Mouse (Mus musculus): ENCODE measurements at regions not wholly inside any gene's neighbourhood (a gene's known extent, or its start where the extent isn't known, plus 50 kb on each side); places are given as distances from the start of the nearest gene placed in this dataset.

GRCm38 (mm10) chr8:127802136-127802535 lies 556.3 kb upstream of the Nrp1 start:
- no peak for DNase-seq
- no peak for TF ChIP-seq CTCF (IDR thresholded peaks at IDR 0.05; ENCODE audit: borderline replicate concordance, insufficient read depth, low read depth, low read length)
- TF ChIP-seq POLR2A (IDR thresholded peaks at IDR 0.05; ENCODE audit: borderline replicate concordance, insufficient read depth, low read length), result no peak
- Histone ChIP-seq H3K27me3 (ENCODE audit: control insufficient read depth, insufficient read depth, low read length) (no peaks in the 10 kb centered on the region), H3K27ac (ENCODE audit: insufficient read depth, low read length) (no peak overlapping the region), H3K4me1 (ENCODE audit: control insufficient read depth, insufficient read depth, low read length) (no peaks in the 10 kb centered on the region), H3K4me3 (replicated peaks; ENCODE audit: insufficient read depth, low read depth, low read length) (no peak overlapping the region)
- 58% methylated on average over 7 of the region's 7 CpGs for WGBS

- Histone ChIP-seq H3K27ac (ENCODE audit: insufficient read depth, low read length) (no peak overlapping the region), H3K4me3 (replicated peaks; ENCODE audit: insufficient read depth, low read depth, low read length) (no peak overlapping the region), H3K27me3 (ENCODE audit: control insufficient read depth, insufficient read depth, low read length) (no peaks in the 10 kb centered on the region), H3K4me1 (ENCODE audit: control insufficient read depth, insufficient read depth, low read length) (no peaks in the 10 kb centered on the region)
- WGBS, result 84% methylated on average over 5 of the region's 5 CpGs
- DNase-seq, result no peak
- no peak for TF ChIP-seq POLR2A (IDR thresholded peaks at IDR 0.05; ENCODE audit: borderline replicate concordance, insufficient read depth, low read length)
- TF ChIP-seq CTCF (IDR thresholded peaks at IDR 0.05; ENCODE audit: borderline replicate concordance, insufficient read depth, low read depth, low read length), result no peak
These were observed 555.6 kb upstream of the Nrp1 start for GRCm38 (mm10) chr8:127802661-127803333.

- H3K4me1 ChIP-seq (ENCODE audit: control insufficient read depth, insufficient read depth, low read length), result no peaks in the 10 kb centered on the region
- WGBS, result 46% methylated on average over 7 of the region's 7 CpGs
- H3K27me3 ChIP-seq (ENCODE audit: control insufficient read depth, insufficient read depth, low read length), result no peaks in the 10 kb centered on the region
- H3K4me3 ChIP-seq (replicated peaks; ENCODE audit: insufficient read depth, low read depth, low read length), result no peak overlapping the region
- no peak for TF ChIP-seq POLR2A (IDR thresholded peaks at IDR 0.05; ENCODE audit: borderline replicate concordance, insufficient read depth, low read length)
- no peak for TF ChIP-seq CTCF (IDR thresholded peaks at IDR 0.05; ENCODE audit: borderline replicate concordance, insufficient read depth, low read depth, low read length)
- no peak for DNase-seq
- no peak overlapping the region for H3K27ac ChIP-seq (ENCODE audit: insufficient read depth, low read length)
These were observed 548.9 kb upstream of the Nrp1 start for GRCm38 (mm10) chr8:127809203-127810155.

- no peak for DNase-seq
- Histone ChIP-seq H3K4me1 (ENCODE audit: control insufficient read depth, insufficient read depth, low read length) (no peaks in the 10 kb centered on the region), H3K27me3 (ENCODE audit: control insufficient read depth, insufficient read depth, low read length) (no peaks in the 10 kb centered on the region), H3K4me3 (replicated peaks; ENCODE audit: insufficient read depth, low read depth, low read length) (no peak overlapping the region), H3K27ac (ENCODE audit: insufficient read depth, low read length) (no peak overlapping the region)
- TF ChIP-seq CTCF (IDR thresholded peaks at IDR 0.05; ENCODE audit: borderline replicate concordance, insufficient read depth, low read depth, low read length) (no peak), POLR2A (IDR thresholded peaks at IDR 0.05; ENCODE audit: borderline replicate concordance, insufficient read depth, low read length) (no peak)
- WGBS, result 77% methylated on average over 8 of the region's 8 CpGs
These were observed 547.1 kb upstream of the Nrp1 start for GRCm38 (mm10) chr8:127811338-127811737.

GRCm38 (mm10) chr8:127814785-127815523 lies 543.5 kb upstream of the Nrp1 start:
- WGBS, result 90% methylated on average over 9 of the region's 9 CpGs
- H3K4me1 ChIP-seq (ENCODE audit: control insufficient read depth, insufficient read depth, low read length), result no peaks in the 10 kb centered on the region
- no peak for DNase-seq
- no peaks in the 10 kb centered on the region for H3K27me3 ChIP-seq (ENCODE audit: control insufficient read depth, insufficient read depth, low read length)
- H3K27ac ChIP-seq (ENCODE audit: insufficient read depth, low read length), result no peak overlapping the region
- TF ChIP-seq CTCF (IDR thresholded peaks at IDR 0.05; ENCODE audit: borderline replicate concordance, insufficient read depth, low read depth, low read length) (no peak), POLR2A (IDR thresholded peaks at IDR 0.05; ENCODE audit: borderline replicate concordance, insufficient read depth, low read length) (no peak)
- H3K4me3 ChIP-seq (replicated peaks; ENCODE audit: insufficient read depth, low read depth, low read length), result no peak overlapping the region

- Histone ChIP-seq H3K4me3 (replicated peaks; ENCODE audit: insufficient read depth, low read depth, low read length) (no peak overlapping the region), H3K4me1 (ENCODE audit: control insufficient read depth, insufficient read depth, low read length) (no peaks in the 10 kb centered on the region), H3K27ac (ENCODE audit: insufficient read depth, low read length) (no peak overlapping the region), H3K27me3 (ENCODE audit: control insufficient read depth, insufficient read depth, low read length) (no peaks in the 10 kb centered on the region)
- no peak for DNase-seq
- WGBS, result 11% methylated on average over 1 of the region's 1 CpGs
- no peak for TF ChIP-seq CTCF (IDR thresholded peaks at IDR 0.05; ENCODE audit: borderline replicate concordance, insufficient read depth, low read depth, low read length)
- no peak for TF ChIP-seq POLR2A (IDR thresholded peaks at IDR 0.05; ENCODE audit: borderline replicate concordance, insufficient read depth, low read length)
These were observed 537.6 kb upstream of the Nrp1 start for GRCm38 (mm10) chr8:127820741-127821170.

- Histone ChIP-seq H3K4me3 (replicated peaks; ENCODE audit: insufficient read depth, low read depth, low read length) (no peak overlapping the region), H3K27ac (ENCODE audit: insufficient read depth, low read length) (no peak overlapping the region), H3K4me1 (ENCODE audit: control insufficient read depth, insufficient read depth, low read length) (no peaks in the 10 kb centered on the region), H3K27me3 (ENCODE audit: control insufficient read depth, insufficient read depth, low read length) (no peaks in the 10 kb centered on the region)
- 83% methylated on average over 1 of the region's 1 CpGs for WGBS
- DNase-seq, result no peak
- TF ChIP-seq CTCF (IDR thresholded peaks at IDR 0.05; ENCODE audit: borderline replicate concordance, insufficient read depth, low read depth, low read length) (no peak), POLR2A (IDR thresholded peaks at IDR 0.05; ENCODE audit: borderline replicate concordance, insufficient read depth, low read length) (no peak)
These were observed 536.8 kb upstream of the Nrp1 start for GRCm38 (mm10) chr8:127821646-127822045.
